Comparison of ENCODE assay signal across 8 mouse cellular contexts in genomic region chrX:114473782-114474731, GRCm38 (mm10). TPM values are rescaled to one million over a fixed set of nuclear protein-coding genes. Genes with fewer than 3 reads are reported as not detected.
DNase-seq lines count a peak whose midpoint lies in the region; ATAC-seq and TF ChIP-seq lines count a peak whose summit lies in the region.

Gene Klhl4, plus strand, starts transcription at chrX:114474333.

- H3K27ac ChIP-seq in lung, embryonic 16.5 days (ENCODE audit: low read length), result peak within 1 kb of the TSS; percentile 51
- peak within 1 kb of the TSS; percentile 66; the same call in 1 of the 2 replicates for H3K27ac ChIP-seq in hindbrain, postnatal 0 days
- H3K27ac ChIP-seq in midbrain, embryonic 12.5 days (replicated peaks), result no peak within 1 kb of the TSS

- WGBS in lung, embryonic 16.5 days, result 29% methylated on average over 14 of the region's 14 CpGs
- 39% methylated on average over 14 of the region's 14 CpGs for WGBS in hindbrain, postnatal 0 days
- WGBS in midbrain, embryonic 12.5 days, result 39% methylated on average over 14 of the region's 14 CpGs

- no peaks in the 10 kb centered on the region for H3K4me1 ChIP-seq in lung, embryonic 16.5 days (replicated peaks; ENCODE audit: control insufficient read depth, insufficient read depth, low read length)
- H3K4me1 ChIP-seq in hindbrain, postnatal 0 days (ENCODE audit: insufficient read depth, low read length), result no peaks in the 10 kb centered on the region
- no peaks in the 10 kb centered on the region for H3K4me1 ChIP-seq in midbrain, embryonic 12.5 days

- H3K9ac ChIP-seq in lung, embryonic 16.5 days (ENCODE audit: low read length), result 0 out of 2 replicates have a peak within 1 kb of the TSS, but pooled peaks have one; percentile 3
- H3K9ac ChIP-seq in hindbrain, postnatal 0 days (replicated peaks; ENCODE audit: low read length), result peak within 1 kb of the TSS; percentile 33
- no peak within 1 kb of the TSS for H3K9ac ChIP-seq in midbrain, embryonic 12.5 days (replicated peaks)

- peak within 1 kb of the TSS; percentile 37 for H3K4me3 ChIP-seq in lung, embryonic 16.5 days (ENCODE audit: low read length)
- H3K4me3 ChIP-seq in hindbrain, postnatal 0 days (ENCODE audit: low read length), result peak within 1 kb of the TSS; percentile 36
- peak within 1 kb of the TSS; percentile 26 for H3K4me3 ChIP-seq in midbrain, embryonic 12.5 days

- TF ChIP-seq CTCF in hindbrain, postnatal 0 days (IDR thresholded peaks at IDR 0.05; ENCODE audit: low read depth), result no peak

- ATAC-seq in lung, embryonic 16.5 days (ENCODE audit: low read depth), result peak; percentile 75
- ATAC-seq in frontal cortex, adult (ENCODE audit: low TSS enrichment), result peak; percentile 93
- peak; percentile 91 for ATAC-seq in hindbrain, postnatal 0 days
- ATAC-seq in midbrain, embryonic 12.5 days (ENCODE audit: low FRiP score, low read depth), result peak; percentile 93

- H3K36me3 ChIP-seq in lung, embryonic 16.5 days (ENCODE audit: control insufficient read depth, insufficient read depth, low read length), result no peaks in the 10 kb centered on the region
- H3K36me3 ChIP-seq in hindbrain, postnatal 0 days (ENCODE audit: insufficient read depth, low read length), result no peaks in the 10 kb centered on the region
- no peaks in the 10 kb centered on the region for H3K36me3 ChIP-seq in midbrain, embryonic 12.5 days

- peak within 1 kb of the TSS; percentile 4 for H3K4me2 ChIP-seq in lung, embryonic 16.5 days (ENCODE audit: low read depth, low read length)
- peak within 1 kb of the TSS; percentile 54 for H3K4me2 ChIP-seq in hindbrain, postnatal 0 days (ENCODE audit: low read depth, low read length)
- H3K4me2 ChIP-seq in midbrain, embryonic 12.5 days (replicated peaks), result peak within 1 kb of the TSS; percentile 46

- no peaks in the 10 kb centered on the region for H3K9me3 ChIP-seq in lung, embryonic 16.5 days (ENCODE audit: control insufficient read depth, low read length)
- H3K9me3 ChIP-seq in hindbrain, postnatal 0 days (ENCODE audit: low read length), result no peaks in the 10 kb centered on the region
- H3K9me3 ChIP-seq in midbrain, embryonic 12.5 days, result no peaks in the 10 kb centered on the region

- no peaks in the 10 kb centered on the region for H3K27me3 ChIP-seq in lung, embryonic 16.5 days (ENCODE audit: control insufficient read depth, insufficient read depth, low read depth, low read length)
- H3K27me3 ChIP-seq in hindbrain, postnatal 0 days (ENCODE audit: insufficient read depth, low read length), result no peaks in the 10 kb centered on the region
- no peaks in the 10 kb centered on the region for H3K27me3 ChIP-seq in midbrain, embryonic 12.5 days

- no peak for DNase-seq in lung, postnatal 25 days (ENCODE audit: low spot score)
- DNase-seq in hindbrain, postnatal 0 days (ENCODE audit: low spot score), result peak; percentile 64
- peak; percentile 3 to 13 for DNase-seq in left cerebral cortex, adult 18-20 months (ENCODE audit: low spot score in 2 of 2)
- DNase-seq in thymus, postnatal 25 days, result peak; percentile 2
- no peak for DNase-seq in gastrocnemius, adult 8-10 months (ENCODE audit: low spot score in 2 of 2)

RNA-seq across cellular contexts. Expression of gene Klhl4, which starts in this region (rescaled TPM):
- polyA plus RNA-seq in lung, embryonic 16.5 days (2015; fragmentation: Nextera tagmentation; extraction: Ambion mirVana), result 19.3 and 21.6 TPM in 2 replicates
- total RNA-seq in hindbrain, postnatal 0 days (2014; rRNA removed), result 7.0 and 9.1 TPM in 2 replicates
- polyA plus RNA-seq in hindbrain, postnatal 0 days (2015; fragmentation: Nextera tagmentation; extraction: Ambion mirVana), result 9.1 and 10.2 TPM in 2 replicates
- total RNA-seq in left cerebral cortex, adult 18-20 months (2021), result 1 to 10 TPM; 8.3 to 9.6 TPM
- 3.9 and 4.4 TPM in 2 replicates for polyA plus RNA-seq in midbrain, embryonic 12.5 days (2016; fragmentation: Nextera tagmentation; extraction: Ambion mirVana)
- total RNA-seq in gastrocnemius, adult 8-10 months (2022), result 1 to 10 TPM in 1 of 4 experiments, under 1 TPM in 3; 0.65 to 1.2 (median 0.80) TPM

Comparison
In these comparisons a context has a peak if more than half of its experiments do, and no peak if none do; other contexts are left out.
1. H3K4me2 ChIP-seq: peak in every context shown above with its lines; median percentile 54 in hindbrain, postnatal 0 days; 46 in midbrain, embryonic 12.5 days; 4 in lung, embryonic 16.5 days.
2. DNase-seq: peak in hindbrain, postnatal 0 days (single experiment), left cerebral cortex, adult 18-20 months (2 of 2) and thymus, postnatal 25 days (single experiment); none in lung, postnatal 25 days (single experiment) and gastrocnemius, adult 8-10 months (0 of 2).
3. Peak in every context shown above with its lines, with median percentiles within 50 percentile points of each other: ATAC-seq and H3K4me3 ChIP-seq.